Mouse (Mus musculus) gastrocnemius, postnatal 14 days (tissue): ENCODE results near the gene Afg1l. TPM values are rescaled to one million over a fixed set of nuclear protein-coding genes. Genes with fewer than 3 reads are reported as not detected.

Experiments used
- DNase-seq: peaks from one replicate; pipeline ENCODE4 v3.0.0; 2021; ENCODE audit warnings: mixed read lengths
- intact Hi-C: fragments of 180-260 bp; cut with DNase I; formaldehyde crosslinking; loops from one replicate; pipeline ENCODE4 v1.15.1; 2025; ENCODE audit warnings: low total_unique reads
- total RNA-seq, 2 experiments: library from RNA; stranded (reverse); gene quantifications; 2 replicates each; pipeline ENCODE4 v1.2.3; 2021

Afg1l gene
- total RNA-seq, 2 experiments from 2014 or later, result 7.8 to 8.6 TPM

GRCm38 (mm10) chr10:42275871-42276501, 202.4 kb downstream of the Afg1l start:
- intact Hi-C loops, result loop anchor here (5.0 kb wide), 1 partner anchor 249 kb away; no protein-coding TSS in a partner anchor
- DNase-seq, result no peak

- intact Hi-C loops, result loop anchor here (5.0 kb wide), 1 partner anchor 248 kb away; no protein-coding TSS in a partner anchor
- peak; percentile 47 for DNase-seq
These were observed 202.9 kb downstream of the Afg1l start for GRCm38 (mm10) chr10:42275401-42275870.

DNA sequence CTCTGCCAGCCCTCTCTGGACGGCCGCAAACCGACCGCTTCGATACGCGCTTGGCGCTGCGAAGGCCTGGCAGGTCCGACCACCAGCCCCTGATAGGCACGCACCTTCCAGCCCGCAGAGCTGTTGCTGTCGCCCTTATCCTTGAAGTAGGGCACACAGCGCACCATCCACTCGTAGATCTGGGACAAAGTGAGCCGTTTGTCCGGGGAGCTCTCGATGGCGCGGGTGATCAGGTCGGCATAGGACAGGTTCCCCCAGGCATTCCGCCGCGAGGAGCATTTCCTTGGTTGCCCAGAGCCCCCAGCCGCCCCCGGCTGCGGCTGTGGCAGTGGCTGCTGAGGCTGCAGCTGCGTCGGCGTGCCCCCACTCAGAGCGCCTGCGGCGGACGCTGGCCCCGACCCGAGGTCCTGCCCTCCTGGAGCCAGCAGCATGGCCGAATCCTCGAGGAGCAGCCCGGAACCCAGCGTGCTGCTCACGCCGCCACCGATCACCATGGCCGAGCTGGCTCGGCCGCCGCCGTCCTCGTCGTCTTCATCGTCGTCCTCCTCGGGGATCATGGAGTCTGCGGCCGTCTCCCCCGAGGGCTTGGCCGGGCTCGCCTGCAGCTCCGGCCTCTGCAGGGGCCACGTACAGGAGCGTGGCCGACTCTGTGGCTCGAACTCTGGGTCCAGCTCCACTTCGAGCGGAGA, 203.5 kb downstream of the Afg1l start:
- DNase-seq, result peak; percentile 38
- intact Hi-C loops, result loop anchor here (5.0 kb wide), 1 partner anchor 248 kb away; no protein-coding TSS in a partner anchor

GRCm38 (mm10) chr10:42273760-42274691, 204.3 kb downstream of the Afg1l start:
- no peak for DNase-seq
- intact Hi-C loops, result no loop called here

DNA sequence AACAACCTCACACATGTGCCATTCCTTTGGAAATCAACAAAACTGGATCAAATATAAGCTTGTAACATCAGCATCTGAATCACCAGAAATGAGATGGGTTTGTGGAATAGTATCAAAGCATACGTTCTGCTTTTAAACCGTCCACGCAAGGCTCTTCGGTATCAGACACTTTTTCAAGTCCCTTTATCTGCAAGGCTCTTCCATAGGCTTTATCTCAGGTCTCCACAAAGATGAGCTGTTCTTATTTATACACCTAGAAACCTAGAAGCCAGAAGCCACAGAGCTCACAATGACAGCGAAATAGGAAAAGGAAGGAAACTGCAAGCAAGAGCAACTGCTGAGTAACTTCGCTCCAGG, 205.0 kb downstream of the Afg1l start:
- intact Hi-C loops, result no loop called here
- DNase-seq, result no peak

DNA sequence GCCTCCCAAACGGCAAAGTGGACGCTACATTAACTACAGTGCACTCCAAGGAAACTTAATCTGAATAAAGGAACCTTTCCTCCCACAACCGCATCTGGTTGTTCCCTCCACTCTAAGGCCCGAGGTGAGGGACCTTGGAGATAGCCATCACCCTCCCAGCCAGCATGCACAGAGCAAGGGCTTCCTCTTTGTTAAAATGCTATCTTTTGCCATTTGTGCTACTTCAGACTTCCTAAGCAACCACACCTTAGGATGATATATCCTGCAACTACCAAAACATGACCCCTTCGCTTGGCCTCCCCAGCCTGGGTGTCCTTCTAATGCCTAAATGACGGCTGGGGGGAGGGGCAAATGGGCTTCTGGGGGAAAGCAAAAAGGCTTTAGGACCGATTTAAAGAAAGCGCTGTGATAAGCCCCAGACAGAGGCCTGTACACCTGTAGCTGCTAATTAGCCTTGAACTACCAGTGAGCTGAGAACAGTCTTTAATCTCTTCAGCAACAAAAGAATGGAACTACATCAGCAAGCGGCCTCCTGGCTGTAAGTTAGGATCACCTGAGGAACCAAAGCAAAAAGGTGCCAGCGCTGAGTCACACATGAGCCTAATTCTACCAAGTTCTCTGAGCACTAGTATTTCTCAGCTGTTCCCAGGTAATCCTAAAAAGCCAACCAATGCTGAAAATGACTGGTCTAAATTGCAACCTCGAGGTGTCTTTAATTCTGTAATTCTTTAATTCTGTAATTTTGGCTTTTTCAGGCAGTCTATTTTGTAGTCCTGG, 206.7 kb downstream of the Afg1l start:
- DNase-seq, result no peak
- intact Hi-C loops, result no loop called here

- no peak for DNase-seq
These were observed 207.9 kb downstream of the Afg1l start for GRCm38 (mm10) chr10:42270277-42271083.

DNA sequence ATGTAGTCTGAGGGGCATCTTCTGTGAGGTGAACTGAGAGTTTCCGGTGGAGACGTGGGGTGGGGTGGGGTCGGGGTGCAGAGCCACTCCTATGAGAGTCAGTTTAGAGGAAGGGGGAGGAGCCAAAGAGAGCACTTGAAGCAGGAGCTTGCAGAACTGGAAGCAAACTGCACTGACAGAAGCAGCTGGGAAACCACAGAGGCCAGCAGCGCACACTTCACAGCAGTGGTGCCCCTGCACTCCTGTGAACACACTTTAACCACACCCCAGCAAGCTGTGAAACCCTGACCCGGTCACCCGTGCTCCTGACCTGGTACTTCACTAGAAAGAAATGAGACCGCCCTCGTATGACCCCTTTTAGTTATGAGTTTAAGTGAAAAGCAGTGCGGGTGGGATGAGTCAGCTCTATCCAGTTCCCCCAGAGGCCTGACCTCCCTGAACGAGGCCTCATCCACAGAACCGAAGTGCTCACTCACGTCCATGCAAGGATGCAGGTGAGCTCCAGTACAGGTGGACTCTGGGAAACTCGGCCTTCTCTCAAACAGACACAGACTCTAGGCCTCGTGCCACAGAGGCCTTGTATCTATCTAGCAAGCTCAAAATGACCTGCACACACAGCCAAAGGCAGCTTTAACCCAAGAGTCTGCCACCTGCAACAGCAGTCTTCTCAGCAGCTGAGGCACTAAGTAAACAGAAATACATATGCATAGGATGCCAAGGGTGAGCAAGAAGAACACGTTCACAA, 208.9 kb downstream of the Afg1l start:
- intact Hi-C loops, result no loop called here
- DNase-seq, result no peak

More at GRCm38 (mm10) chr10:42270277-42271083, 207.9 kb downstream of the Afg1l start:
- intact Hi-C loops, result no loop called here

- no peak for DNase-seq
- intact Hi-C loops, result no loop called here
These were observed 210.4 kb downstream of the Afg1l start for GRCm38 (mm10) chr10:42267811-42268545.

DNA sequence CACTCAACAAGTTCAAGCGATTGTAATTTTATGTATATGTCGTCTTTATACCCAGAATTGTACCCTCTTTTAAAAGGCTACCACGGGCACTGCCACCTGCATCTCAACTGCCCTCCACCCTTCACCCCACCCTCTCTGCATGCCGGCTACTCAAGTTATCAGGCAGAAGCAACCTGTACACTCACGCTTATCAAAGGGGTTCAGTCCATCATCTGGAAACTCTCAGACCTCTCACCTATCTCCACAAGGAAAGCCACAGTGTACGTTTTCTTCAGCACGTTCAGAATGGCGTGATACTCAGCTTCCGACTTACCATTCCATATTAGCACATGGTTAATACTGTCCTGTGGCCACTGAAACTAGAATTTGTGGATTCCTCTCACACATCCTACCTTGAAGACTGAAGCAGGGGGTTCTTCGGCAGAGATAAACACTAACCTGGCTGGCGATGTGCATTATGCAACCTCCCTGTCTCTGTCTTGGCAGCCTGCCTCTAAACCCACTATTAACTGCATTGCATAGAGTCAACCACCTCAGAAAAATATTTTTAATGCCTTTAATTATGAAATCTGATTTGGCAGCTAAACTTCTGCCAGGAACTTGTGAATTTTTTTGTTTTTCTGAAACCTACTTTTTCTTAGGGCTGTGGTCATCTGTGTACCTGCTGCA, 213.2 kb downstream of the Afg1l start:
- no peak for DNase-seq
- intact Hi-C loops, result no loop called here

DNA sequence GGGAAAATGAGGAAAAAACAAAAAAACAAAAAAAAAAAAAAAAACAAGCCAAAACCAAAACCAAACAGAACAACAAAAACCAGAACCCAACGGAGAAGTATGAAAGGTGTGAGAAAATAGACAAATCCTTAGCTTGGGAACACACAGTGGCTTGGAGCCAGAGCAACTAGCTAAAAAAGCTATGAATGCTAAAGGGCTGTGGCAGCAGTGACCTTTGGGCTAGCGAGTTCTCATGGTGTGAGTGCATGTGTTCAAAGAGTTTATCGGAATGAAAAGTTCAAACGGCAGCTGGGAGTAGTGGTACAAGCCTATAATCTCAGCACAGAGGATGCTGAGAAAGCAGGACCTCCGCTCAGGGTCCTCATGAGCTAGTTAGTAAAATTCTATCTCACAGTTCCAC, 214.2 kb downstream of the Afg1l start:
- DNase-seq, result no peak
- intact Hi-C loops, result no loop called here

GRCm38 (mm10) chr10:42263701-42264100, 214.7 kb downstream of the Afg1l start:
- intact Hi-C loops, result no loop called here
- no peak for DNase-seq

Other genes with a start within 250 kb of the Afg1l start
- 10 to 100 TPM; 22.8 to 45.1 TPM for gene Foxo3, start 201.8 kb downstream of the Afg1l start, total RNA-seq
- gene Snx3, start 23.5 kb upstream of the Afg1l start, total RNA-seq, result 100 to 1,000 TPM; 136 to 153 TPM
- not detected for gene Nr2e1, start 105.1 kb upstream of the Afg1l start, total RNA-seq
- gene Ostm1, start 105.3 kb upstream of the Afg1l start, total RNA-seq, result 10 to 100 TPM; 12.2 to 12.9 TPM